Mouse (Mus musculus): ENCODE data around the gene Acot5.
"Not testable (repeated sequence)": the region's sequence is repeated elsewhere in the genome, so short reads cannot be mapped to it uniquely, and the experiment has no call there.

Gene Acot5

DNA sequence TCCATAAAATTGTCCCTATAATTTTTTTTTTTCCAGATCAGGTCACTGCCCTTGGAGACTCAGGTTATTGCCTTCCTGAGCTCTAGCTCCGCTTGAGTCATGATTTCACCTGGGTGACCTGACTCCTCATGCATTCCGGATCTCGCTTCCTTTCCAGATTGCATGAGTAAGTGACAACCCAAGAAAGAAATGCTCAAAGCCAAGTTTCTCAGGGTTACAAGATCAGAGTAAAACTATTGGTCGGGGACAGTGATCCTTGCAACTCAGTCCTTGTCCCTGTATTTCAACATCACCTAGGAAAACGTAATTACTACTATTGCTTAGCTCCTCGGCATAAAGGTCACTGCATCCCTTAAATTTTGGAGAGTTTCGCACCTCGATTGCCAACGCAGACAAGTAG lies at the start of gene Acot5:
Gene Acot5 (plus strand): TSS at position 340 of the 400 bp plus-strand sequence.
- no peak for DNase-seq

DNA sequence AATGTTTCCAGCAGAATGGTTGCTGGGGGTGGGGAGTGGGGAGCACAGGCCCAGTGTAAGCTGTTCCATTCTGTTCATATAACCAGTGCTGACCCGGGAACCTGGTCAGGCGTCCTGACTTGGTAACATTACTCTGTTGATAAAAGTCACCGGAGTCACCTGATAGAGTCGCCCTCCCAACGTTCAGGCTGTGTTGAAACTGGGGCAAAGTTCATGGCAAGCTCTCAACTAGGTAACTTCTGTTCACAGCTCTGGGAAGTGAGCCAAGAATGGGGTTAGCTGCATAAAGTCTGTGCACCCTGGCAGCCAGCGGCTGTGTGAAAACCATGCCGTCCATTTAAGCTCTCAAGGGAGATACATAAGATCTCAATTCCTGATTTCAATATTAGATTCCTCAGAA lies 48.6 kb upstream of the Acot5 start:
- not testable (repeated sequence) for DNase-seq

DNA sequence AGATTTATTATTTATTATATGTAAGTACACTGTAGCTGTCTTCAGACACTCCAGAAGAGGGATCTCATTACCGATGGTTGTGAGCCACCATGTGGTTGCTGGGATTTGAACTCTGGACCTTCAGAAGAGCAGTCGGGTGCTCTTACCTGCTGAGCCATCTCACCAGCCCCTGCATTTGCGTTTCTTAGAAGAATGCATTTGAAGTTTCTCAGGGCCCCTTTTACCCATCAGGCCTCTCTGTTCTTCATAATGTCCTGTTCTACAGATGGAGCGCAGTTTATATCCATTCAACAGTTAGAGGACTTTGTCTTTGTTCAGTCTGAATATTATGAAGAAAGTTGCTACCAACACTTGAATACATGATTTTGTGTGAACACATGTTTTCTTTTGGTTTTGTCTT lies 46.9 kb upstream of the Acot5 start:
- not testable (repeated sequence) for DNase-seq

DNA sequence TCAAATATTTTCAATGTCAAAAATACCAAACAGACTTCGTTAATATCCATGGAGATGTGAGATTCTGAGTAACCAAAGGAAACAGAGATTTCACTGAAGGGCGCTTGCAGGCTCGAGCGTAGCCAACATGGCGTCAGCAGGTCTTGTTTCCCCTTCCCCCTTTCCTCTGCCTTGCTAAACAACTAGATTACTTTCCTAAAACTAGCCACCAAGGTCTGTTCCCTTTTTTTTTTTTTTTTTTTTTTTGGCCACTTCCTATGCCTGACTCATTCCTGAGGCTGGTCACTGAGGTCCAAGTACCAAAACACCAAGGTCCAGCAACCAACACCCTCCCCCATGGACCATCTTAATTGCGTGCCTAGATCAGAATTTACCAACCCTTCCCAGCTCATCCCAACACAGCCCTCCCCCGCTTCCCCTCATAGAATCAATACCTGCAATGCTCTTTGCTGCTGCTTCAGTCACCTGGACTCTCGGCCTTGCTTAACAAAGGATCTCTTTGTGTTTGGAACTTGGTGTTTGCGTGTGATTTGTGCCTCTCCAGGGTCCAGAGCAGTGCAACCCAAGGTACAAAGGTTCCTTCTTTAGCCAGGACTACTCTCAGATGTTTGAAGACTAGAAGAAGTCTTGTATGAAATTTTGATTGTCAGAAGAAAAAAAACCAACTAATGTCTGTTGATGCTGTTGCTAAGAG lies 45.9 kb upstream of the Acot5 start:
- no peak for DNase-seq

DNA sequence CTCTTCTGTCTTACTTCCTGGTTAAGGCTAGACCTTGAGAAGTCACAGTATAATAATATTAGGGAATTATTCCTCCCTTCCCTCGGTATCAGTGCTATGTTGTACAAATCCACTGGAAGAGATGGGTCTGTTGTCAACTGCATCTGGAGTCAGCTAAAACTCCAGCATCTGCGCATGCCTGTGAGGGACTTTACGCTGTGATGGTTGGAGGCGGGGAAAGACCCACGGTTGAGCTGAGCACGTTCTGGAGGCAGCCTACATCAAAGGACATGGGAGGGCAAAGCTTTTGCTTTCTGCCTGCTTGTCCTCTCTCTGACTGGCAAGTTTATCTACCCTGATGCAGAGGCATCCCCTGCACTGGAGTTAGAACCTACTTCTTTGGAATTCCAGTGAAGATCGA lies 43.2 kb upstream of the Acot5 start:
- no peak for DNase-seq

DNA sequence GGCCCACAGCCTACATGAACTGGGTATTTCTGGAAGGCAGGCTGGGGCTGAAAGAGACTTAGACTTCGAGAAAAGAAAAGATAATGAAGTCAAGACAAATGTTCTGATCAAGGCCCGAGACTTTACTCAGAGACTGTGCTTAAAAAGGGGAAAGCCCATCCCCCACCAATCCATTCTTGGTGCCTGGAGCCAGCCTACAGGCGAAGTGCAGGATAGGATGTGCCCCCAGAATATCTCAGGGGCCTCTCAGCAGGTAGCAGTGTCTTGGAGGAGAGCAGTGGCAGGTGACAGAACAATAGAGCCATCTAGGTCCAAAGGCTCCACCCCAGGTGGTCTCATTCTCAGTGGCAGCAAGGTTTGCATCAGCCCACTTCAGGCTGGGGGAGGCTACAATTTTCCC lies 40.8 kb upstream of the Acot5 start:
- not testable (repeated sequence) for DNase-seq

DNA sequence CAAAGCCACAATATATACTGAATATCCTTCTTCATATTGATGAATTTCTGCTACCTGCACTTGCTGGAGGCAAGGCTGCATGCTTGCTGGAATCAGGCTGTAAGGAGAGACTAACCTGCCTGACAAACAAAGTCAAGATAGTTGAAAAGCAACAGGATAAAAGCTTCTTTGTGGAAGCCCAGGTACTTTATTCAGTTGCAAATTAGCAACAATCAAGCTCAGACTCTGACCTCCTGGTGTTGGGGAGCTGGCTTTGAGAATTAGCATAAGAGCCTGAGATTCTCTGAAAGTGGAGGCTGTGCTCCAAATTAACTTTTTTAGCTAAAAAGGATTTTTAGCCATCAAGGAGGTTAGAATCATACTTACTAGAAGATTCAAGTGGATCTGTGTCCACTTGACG lies 40.1 kb upstream of the Acot5 start:
- DNase-seq, result not testable (repeated sequence)

DNA sequence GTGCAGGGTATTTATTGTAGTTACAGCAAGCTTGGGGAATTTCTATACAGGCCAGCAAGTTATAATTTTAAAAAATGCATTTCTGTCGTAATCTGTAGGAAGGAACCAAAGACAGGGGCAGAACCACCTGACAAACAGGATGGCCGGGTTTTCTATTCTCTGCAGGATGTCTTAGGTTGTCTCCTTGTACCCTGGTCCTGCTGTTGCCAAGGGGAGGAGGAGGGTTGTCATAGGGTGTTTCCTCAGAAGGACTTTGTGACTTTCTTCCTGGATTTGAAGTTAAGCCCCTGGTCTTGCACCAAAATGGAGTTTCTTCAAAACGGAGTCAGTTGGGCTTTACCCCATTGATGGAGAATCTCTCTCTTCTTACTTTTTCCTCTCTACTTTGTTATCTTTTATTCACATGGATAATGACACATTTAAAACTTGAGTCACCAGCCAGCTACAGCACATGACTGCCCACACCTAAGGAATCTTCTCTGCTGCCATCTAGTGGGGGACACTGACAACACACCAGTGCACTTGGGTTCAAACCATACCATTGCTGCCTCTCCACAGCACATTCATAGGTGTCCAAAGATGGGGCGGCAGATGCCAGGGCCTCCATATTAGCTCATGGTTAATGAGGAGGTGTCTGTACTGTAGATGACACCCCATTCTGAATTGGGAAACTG lies 38.3 kb upstream of the Acot5 start:
- DNase-seq, result peak; percentile 88 to 90

DNA sequence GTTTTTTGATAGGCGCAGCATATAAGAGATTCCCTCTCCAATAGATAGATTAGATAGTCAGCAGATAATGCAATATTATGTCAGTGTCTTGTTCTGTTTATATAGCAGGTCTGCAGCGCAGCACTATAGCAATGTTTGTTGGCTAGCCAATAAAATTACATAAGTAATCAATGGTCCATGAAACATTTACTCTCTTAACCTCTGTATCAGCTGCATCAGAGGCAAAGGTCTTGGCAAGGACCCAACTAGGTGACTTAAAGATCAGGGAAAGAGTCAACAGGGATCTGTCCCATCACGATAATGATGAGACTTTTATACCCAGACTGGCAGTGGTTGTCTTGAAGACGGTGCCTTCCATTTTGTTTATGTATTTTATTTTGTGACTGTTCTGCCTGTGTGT lies 36.3 kb upstream of the Acot5 start:
- DNase-seq, result no peak

DNA sequence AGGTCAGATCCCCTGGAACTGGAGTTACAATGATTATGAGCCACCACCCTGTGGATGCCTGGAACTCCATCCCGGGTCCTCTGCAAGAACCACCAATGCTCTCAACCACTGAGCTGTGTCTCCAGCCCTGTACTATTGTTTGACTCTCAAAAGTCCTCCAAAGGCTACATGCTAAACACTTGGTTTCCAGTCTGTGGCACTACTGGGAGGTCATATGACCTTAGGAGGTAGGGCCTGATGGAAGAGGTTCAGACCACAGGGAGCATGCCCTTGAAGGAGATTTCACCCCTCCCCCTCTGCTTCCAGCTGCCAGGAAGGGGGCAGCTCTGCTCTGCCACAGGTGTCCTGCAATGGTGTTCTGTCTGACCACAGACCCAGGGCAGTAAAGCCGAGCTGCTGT lies 35.8 kb upstream of the Acot5 start:
- not testable (repeated sequence) for DNase-seq

DNA sequence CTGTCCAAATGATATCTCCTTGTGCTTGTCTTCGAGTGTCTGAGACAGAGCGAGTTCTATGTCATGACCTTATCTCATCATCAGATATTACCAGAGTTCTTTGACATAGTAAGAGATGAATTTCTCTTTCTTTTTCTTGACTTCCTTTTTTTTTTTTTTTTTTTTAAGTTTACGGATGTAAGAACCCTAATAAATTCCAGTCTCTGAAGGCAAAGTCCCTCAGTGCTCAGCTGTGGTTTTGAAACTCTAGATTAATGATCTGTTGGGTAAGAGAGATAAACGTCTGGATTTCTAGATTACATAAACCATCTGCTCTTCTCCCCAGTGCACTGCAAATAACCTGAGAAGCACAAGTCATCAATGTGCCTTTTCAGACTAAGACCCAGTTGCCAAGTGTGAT lies 35.0 kb upstream of the Acot5 start:
- no peak for DNase-seq

DNA sequence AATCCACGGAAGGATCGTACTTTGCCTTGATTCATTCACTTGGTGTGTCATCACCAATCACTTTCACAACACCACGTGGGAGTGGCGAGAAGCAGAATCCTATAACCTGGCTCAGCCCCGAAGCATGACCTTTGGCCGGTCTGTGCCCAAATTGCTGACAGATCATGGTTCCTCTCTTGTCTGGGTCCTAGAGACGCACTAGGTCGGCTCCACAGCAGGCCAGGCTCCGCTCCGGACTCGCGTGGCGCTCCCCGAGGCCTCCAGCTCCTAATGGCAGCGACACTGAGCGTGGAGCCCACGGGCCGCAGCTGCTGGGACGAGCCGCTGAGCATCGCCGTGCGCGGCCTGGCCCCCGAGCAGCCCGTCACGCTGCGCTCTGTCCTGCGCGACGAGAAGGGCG lies 30.9 kb upstream of the Acot5 start, which contains the start of gene Acot4:
Gene Acot4 (plus strand): TSS at position 139 of the 400 bp plus-strand sequence.
- DNase-seq, result peak; percentile 32 to 42

DNA sequence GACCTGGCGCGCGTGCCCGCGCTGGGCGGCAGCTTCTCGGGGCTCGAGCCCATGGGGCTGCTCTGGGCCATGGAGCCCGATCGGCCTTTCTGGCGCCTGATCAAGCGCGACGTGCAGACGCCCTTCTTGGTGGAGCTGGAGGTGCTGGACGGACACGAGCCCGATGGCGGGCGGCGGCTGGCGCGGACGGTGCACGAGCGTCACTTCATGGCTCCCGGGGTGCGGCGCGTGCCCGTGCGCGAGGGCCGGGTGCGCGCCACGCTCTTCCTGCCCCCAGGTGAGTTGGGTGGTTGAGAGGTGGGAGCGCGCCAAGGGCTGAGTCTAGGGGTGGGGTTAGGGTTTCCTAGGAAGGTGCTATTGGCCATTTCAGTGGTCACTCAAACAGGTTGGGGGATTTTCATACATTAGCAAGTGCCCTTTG lies 30.4 kb upstream of the Acot5 start, which contains the start of gene Gm49366:
Gene Gm49366 (plus strand): TSS at position 245 of the 421 bp plus-strand sequence.
- DNase-seq, result peak; percentile 69 to 75

DNA sequence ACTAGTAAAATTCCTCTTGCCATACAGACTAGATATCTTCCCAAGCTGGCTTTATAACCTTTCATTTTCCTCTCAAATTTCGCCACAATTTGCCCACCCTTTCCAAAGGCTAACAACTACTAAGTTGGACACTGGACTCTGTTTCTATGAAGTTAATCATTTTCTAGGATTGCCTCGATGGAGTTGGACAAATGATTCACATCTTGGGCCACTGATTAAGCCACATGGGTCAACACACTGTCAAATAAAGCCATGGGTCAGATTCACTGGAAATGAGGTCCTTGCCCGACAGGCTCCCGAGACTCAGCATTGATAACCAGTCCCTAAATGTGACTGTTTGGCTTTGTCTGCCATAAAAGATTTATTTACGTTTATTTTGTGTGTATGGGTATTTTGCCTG lies 26.9 kb upstream of the Acot5 start:
- no peak for DNase-seq

DNA sequence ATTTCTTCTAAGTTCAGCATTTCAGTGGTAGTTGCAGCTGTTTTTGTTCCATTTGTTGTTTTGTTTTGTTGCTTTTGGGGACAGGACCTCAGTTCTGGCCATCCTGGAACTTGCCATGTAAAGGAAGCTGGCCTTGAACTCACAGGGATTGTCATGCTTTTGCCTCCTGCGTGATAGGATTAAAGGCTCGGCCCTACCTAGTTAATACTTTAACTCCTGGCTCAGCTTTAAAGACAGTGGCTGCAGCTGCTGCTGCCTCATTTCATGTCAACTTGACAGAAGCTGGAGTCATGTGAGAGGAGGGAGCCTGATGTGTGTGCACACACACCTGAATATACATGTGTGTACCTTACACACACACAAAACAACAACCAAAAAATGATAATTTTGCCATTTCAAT lies 25.1 kb upstream of the Acot5 start:
- DNase-seq, result no peak

DNA sequence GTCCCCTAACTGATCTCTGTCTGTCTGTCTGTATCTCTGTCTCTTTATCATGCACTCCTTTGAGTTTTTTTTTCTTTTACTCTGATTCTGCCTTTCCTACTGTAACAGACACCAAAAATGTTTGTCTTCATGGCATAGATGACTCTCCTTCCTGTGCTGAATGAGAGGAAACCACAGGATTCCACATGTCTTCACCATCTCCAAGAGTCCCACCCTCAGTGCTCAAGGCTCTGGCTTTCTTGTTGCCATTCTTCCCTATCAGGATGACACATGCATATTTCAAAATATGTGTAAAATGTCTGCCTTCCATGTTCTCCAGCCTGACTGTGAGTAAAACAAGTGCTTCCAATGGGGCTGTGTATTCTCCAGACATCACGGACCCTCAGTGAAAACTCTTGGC lies 22.2 kb upstream of the Acot5 start:
- DNase-seq, result no peak

DNA sequence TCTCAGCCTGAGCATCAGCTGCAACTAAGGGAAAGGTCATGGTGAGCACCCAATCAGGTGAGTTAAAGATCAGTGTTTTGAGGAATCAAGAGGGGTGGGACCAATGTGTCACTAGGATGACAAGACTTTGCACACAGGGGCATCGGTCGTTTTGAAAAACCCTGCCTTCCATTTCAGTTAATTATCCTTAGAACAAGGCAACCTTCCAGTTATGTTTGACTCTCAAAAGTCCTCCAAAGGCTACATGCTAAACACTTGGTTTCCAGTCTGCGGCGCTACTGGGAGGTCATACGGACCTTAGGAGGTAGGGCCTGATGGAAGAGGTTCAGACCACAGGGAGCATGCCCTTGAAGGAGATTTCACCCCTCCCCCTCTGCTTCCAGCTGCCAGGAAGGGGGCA lies 18.4 kb upstream of the Acot5 start:
- DNase-seq, result not testable (repeated sequence)

DNA sequence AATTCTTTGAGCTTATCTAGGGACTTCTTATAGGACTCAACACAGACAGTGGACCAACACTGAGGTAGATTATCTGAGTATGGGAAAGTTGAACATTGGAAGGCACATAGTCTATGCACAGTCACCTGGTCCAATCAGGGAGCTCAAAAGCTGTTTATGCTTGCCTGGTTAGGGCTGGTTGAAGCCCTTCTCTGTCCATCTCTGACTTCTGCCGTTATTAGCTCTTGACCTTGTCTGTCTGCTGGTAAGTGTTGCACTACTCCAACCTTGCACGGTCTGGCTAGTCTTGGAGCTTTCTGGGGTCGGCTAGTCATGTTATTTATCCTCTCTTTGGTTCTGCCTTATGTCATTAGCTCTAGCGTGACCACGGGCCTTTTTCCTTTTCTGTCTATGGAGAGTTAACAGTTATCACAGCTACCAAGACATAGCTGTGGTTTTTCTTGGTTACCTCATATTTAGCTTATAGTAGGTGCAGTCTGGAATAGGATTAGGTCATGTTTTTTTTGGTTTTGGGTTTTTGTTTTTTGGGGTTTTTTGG lies 17.1 kb upstream of the Acot5 start, which contains the start of gene Acot3:
Gene Acot3 (plus strand): TSS at position 208 of the 538 bp plus-strand sequence.
- no peak for DNase-seq

DNA sequence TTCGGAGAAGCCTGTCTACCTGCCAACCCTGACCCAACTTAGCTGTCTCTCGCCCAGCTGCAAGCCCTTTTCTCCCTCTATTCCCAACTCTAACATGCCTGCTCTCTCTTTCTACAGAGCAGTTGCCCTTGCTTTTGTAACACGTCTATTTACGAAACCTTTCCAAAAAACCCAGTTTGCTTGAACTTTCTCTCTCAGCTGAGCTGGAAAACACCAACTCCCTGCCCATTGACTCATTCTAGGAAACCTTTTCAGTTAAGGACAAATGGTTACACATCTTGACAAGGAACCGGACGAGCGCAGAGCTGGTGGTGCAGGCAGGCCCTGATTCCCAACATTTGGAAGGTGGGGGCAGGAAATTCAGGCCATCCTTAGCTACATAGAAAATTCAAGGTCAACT lies 16.5 kb upstream of the Acot5 start:
- no peak for DNase-seq

DNA sequence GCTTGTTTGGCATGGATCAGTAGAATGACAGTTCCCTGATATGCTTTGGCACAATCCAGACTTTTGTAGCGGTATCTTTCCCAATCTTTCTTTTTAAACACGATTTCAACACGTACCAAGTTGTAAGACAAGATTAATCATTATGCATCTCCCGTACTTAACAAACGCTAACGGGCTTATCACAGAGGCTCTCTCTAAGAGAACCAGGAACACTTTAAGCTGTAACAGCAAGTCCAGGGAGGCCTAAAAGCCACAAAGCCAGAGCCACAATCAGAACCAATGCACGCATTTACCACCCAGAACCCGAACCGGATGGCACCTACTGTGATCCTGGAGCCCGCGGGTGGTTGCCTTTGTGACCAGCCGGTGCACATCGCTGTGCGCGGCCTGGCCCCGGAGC lies 16.0 kb upstream of the Acot5 start:
- DNase-seq, result peak; percentile 21 to 29

DNA sequence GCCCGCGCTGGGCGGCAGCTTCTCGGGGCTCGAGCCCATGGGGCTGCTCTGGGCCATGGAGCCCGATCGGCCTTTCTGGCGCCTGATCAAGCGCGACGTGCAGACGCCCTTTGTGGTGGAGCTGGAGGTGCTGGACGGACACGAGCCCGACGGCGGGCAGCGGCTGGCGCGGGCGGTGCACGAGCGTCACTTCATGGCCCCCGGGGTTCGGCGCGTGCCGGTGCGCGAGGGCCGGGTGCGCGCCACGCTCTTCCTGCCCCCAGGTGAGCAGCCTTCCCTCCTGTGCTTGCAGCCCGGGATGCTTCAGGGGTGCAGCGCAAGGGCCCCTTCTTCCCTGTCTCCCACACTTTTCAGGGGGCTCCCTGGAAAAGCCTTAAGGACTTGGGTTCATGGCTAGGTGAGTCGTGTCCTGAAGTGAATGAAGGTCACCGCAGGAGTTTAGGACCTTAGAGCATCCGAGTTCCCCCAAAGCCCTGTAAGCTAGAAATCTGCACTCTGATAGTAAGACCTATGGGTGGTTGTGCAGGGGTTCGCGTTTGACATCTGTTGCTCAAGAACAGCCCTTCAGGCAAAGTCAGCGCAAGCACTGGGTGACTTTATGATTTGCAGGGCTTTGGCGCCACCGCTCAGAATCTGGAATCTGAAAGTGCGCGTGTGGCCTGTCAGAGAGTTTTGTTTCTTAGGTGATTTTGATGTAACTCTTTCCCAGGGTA lies 15.3 kb upstream of the Acot5 start:
- peak; percentile 38 to 42 for DNase-seq

DNA sequence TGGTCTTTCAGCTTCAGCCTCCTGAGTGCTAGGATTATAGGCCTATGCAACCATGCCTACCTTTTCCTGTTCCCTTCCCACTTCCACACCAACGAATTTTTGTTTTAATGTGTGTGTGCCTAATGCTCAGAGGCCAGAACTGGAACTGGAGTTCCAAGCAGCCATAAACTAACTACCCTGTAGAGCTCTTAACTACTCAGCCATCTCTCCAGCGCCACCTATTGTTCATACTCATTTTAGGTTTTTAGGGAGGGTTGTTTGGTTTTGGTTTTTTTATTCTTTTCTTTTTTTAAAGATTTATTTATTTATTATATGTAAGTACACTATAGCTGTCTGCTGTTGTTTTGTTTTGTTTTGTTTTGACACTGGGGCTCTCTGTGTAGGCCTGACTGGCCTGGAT lies 8.2 kb upstream of the Acot5 start:
- peak; percentile 27 to 35 for DNase-seq

DNA sequence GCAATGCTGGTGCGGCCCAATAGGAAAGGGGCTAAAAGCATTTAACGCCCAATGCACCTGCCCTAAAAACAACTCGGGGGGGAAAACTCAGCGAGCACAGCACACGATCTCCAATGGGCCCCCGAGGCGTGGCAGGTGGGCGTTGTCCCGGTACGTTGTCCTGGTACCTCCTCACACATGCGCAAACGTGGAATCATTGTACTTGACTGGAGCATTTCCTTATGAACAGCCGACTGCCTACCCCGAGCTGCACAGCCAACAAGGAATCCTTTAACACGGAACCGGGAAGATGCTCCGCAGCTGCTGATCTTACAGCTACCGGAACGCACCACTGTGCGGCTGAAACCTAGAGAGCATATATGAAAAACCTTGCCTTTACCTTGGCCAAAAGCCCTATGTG lies 6.8 kb upstream of the Acot5 start:
- no peak for DNase-seq

Measured in cerebellum, postnatal 14 days (tissue).